Mouse (Mus musculus) liver, adult 10 weeks (tissue): ENCODE results near the gene Cga. TPM values are rescaled to one million over a fixed set of nuclear protein-coding genes. Genes with fewer than 3 reads are reported as not detected.

Experiments
- polyA plus RNA-seq: library from polyadenylated mRNA; stranded (reverse); fragments of 350-450 nt; fragmentation: Illumina TruSeq; extraction: RNeasy Lipid Tissue Mini Kit (QIAGEN cat#74804); gene quantifications from one replicate; pipeline ENCODE4 v1.2.3, GENCODE M21; 2014; ENCODE audit warnings: low read depth, low replicate concordance

Cga gene
- not detected for polyA plus RNA-seq

GRCm38 (mm10) chr4:34893479-34893878 is at the start of gene Cga:
Gene Cga (plus strand): TSS chr4:34893779.

GRCm38 (mm10) chr4:34882818-34883217 is 10.8 kb upstream of the Cga start, which contains the start of gene Zfp292:
Gene Zfp292 (minus strand): TSS chr4:34882960.

Other genes with a start within 250 kb of the Cga start
- 51.2 TPM for gene Slc35a1, start 206.3 kb upstream of the Cga start, polyA plus RNA-seq
- not detected for gene Cfap206, start 163.6 kb upstream of the Cga start, polyA plus RNA-seq
- not detected for gene Gm136, start 137.5 kb upstream of the Cga start, polyA plus RNA-seq
- gene Smim8, start 115.4 kb upstream of the Cga start, polyA plus RNA-seq, result 63.8 TPM
- 15.4 TPM for gene Zfp292, start 10.8 kb upstream of the Cga start, polyA plus RNA-seq